Mouse (Mus musculus) megakaryocyte, embryonic 14.5 days (primary cell): ENCODE measurements at regions not wholly inside any gene's neighbourhood (a gene's known extent, or its start where the extent isn't known, plus 50 kb on each side); places are given as distances from the start of the nearest gene placed in this dataset.

Source experiments
- H3K27me3 ChIP-seq: replicated peaks from 2 replicates; pipeline ENCODE3; 2012; ENCODE audit warnings: inconsistent platforms
- H3K36me3 ChIP-seq: replicated peaks from 2 replicates; pipeline ENCODE3; 2012; ENCODE audit warnings: low read length, inconsistent platforms, mixed read lengths
- H3K4me1 ChIP-seq: 2 replicates; pipeline ENCODE4 v1.6.1; 2012; ENCODE audit warnings: inconsistent platforms
- H3K4me3 ChIP-seq: replicated peaks from 2 replicates; pipeline ENCODE3; 2012; ENCODE audit warnings: moderate library complexity, mild to moderate bottlenecking, inconsistent platforms
- H3K9me3 ChIP-seq: 2 replicates; pipeline ENCODE4 v1.6.1; 2012; ENCODE audit warnings: inconsistent platforms
- FLI1 ChIP-seq: IDR thresholded peaks from 2 replicates; pipeline ENCODE4 v1.6.1; 2012; ENCODE audit warnings: low read length, inconsistent platforms, mixed read lengths
- GATA1 ChIP-seq: IDR thresholded peaks from 3 replicates; pipeline ENCODE4 v1.6.1; 2012; ENCODE audit warnings: mixed read lengths, low read length, inconsistent platforms, borderline replicate concordance

GRCm38 (mm10) chr7:136838971-136839370, 55.4 kb upstream of the Mgmt start:
- Histone ChIP-seq H3K27me3 (no peaks in the 10 kb centered on the region), H3K4me1 (no peaks in the 10 kb centered on the region), H3K4me3 (no peak overlapping the region), H3K9me3 (peaks cover 11% of the 10 kb centered on the region), H3K36me3 (no peaks in the 10 kb centered on the region)
- TF ChIP-seq FLI1 (no peak), GATA1 (no peak)

GRCm38 (mm10) chr7:136840224-136840623, 54.2 kb upstream of the Mgmt start:
- TF ChIP-seq FLI1 (no peak), GATA1 (no peak)
- Histone ChIP-seq H3K4me1 (no peaks in the 10 kb centered on the region), H3K4me3 (no peak overlapping the region), H3K9me3 (peaks cover 4% of the 10 kb centered on the region), H3K27me3 (no peaks in the 10 kb centered on the region), H3K36me3 (no peaks in the 10 kb centered on the region)

- Histone ChIP-seq H3K4me1 (no peaks in the 10 kb centered on the region), H3K9me3 (peaks cover 8% of the 10 kb centered on the region; the same call in 1 of the 2 replicates), H3K27me3 (peaks cover 1% of the 10 kb centered on the region), H3K4me3 (no peak overlapping the region), H3K36me3 (no peaks in the 10 kb centered on the region)
- TF ChIP-seq GATA1 (no peak), FLI1 (no peak)
These were observed 51.7 kb upstream of the Mgmt start for GRCm38 (mm10) chr7:136842751-136843150.

- Histone ChIP-seq H3K4me1 (no peaks in the 10 kb centered on the region), H3K9me3 (peaks cover 8% of the 10 kb centered on the region; the same call in 1 of the 2 replicates), H3K4me3 (no peak overlapping the region), H3K36me3 (no peaks in the 10 kb centered on the region), H3K27me3 (peaks cover 1% of the 10 kb centered on the region)
- TF ChIP-seq GATA1 (no peak), FLI1 (no peak)
These were observed 50.1 kb upstream of the Mgmt start for GRCm38 (mm10) chr7:136844282-136844681.
